Mouse (Mus musculus) layer of hippocampus, adult 18-20 months (tissue): Measurements from ENCODE around the gene a. TPM values are rescaled to one million over a fixed set of nuclear protein-coding genes. Genes with fewer than 3 reads are reported as not detected.
"Not testable (repeated sequence)": the region's sequence is repeated elsewhere in the genome, so short reads cannot be mapped to it uniquely, and the experiment has no call there.

Experiments used
- DNase-seq, 2 experiments: peaks; one replicate each; pipeline ENCODE4 v3.0.0; 2022; ENCODE audit warnings: low spot score in 2 of 2
- total RNA-seq, 2 experiments: library from RNA; stranded (reverse); gene quantifications; 2 replicates each; pipeline ENCODE4 v1.2.3; 2021

The a gene
- total RNA-seq, 2 experiments from 2014 or later: not detected

DNA sequence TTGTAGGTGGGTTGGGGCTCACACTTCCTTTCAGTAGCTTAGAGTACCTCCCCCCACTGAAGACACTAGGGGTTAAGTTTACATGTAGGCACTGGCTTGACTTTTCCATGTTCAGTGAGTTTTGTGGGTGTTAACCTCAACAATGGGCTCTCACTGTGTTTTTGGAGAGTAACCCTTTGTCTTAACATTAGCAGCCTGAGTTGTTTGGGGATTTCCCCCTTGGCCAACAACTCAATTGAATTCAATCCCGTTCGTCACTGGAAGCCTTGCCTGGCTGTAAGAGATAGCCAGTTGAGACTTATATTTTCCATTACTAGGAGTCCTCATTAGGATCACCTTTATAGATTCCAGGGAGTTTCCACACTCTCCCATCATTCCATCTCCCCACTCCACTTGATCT, 45.3 kb downstream of the a start:
- DNase-seq: no peak

DNA sequence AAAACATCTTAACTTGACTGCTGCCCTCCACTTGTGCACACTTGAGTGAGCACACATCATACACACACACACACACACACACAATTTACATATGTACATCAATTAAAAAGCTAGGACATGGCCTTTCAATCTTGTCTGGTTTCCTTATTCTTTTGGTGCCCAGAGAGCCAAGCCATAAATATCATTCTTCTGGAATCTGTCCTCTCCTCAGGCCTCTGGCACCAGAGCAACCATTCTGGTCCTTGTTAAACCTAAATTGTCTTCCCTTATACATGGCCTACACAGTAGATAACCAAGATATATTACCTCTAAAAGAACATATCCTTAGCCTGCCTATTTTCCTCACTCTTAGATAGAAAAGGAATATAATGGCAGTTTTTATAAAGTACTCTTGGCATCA, 56.9 kb downstream of the a start:
- no peak for DNase-seq

DNA sequence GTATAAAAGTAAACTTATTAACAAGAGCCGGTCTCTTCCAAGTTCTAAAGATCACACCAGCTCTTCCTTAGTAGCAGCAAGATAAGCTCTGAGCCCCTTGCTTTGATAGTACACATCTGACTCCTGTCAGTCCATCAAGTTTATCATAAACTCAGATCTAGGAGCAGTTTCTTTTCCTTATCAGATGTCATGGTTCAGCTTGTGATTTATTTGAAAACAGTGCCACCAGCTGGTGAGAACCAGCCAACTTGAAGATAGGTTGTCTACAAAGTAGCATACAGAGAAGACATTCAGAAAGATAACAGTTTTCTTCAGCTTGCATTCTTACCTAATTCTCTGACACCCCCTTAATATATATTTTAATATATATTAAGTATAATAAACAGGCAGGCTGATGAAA, 64.2 kb downstream of the a start:
- DNase-seq: peak; percentile 28 to 83

DNA sequence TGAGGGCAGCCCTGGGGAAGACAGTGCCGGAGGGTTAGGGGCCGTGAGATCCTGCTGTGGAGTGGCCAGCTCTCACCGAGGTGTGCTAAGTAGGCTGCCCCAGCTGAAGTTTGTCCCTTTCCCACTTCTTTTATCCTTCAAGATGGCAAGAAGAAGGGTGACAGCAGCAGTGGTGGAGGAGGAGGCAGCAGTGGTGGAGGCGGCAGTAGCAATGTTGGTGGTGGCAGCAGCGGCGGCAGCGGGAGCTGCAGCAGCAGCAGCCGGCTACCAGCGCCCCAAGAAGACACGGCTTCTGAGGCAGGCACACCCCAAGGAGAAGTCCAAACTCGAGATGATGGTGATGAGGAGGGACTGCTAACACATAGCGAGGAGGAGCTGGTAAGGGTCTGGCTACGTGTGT, 72.5 kb downstream of the a start:
- peak; percentile 6 to 35 for DNase-seq

DNA sequence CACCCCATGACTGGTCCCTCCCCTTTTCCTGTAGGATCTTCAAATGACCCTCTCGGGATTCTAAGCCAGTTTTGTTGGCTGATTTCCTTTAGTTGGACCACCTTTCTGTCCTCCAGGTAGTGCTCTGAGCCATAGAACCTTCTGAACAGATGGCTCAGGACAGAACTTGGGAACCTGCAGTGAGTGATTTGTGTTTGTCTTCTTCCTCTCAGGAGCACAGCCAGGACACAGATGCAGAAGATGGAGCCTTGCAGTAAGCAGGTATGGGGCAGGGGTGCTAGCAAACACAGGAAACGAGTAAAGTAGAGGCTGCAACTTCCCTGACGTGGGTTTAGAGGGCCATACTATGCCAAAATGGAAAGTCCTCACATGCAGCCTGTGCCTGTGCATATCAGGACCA, 74.5 kb downstream of the a start:
- DNase-seq: no peak

DNA sequence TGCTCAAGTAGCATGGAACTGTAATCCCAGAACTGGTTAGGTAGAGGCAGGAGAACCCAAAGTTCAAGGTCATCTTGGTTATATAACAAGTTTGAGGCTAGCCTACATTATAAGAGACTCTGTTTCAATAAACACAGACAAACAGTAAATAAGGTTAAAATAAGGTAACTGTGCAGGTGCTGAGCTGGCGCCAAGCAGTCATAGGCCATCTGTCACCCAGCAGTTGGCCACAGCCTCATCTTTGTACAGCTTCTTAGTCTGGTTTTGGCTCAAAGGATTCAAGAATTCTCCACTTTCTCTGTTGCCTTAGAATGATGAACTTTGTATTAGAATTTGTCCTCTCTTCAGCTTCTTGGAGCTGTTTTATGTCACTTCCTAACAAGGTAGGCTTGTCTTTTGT, 76.9 kb downstream of the a start:
- DNase-seq: no peak

DNA sequence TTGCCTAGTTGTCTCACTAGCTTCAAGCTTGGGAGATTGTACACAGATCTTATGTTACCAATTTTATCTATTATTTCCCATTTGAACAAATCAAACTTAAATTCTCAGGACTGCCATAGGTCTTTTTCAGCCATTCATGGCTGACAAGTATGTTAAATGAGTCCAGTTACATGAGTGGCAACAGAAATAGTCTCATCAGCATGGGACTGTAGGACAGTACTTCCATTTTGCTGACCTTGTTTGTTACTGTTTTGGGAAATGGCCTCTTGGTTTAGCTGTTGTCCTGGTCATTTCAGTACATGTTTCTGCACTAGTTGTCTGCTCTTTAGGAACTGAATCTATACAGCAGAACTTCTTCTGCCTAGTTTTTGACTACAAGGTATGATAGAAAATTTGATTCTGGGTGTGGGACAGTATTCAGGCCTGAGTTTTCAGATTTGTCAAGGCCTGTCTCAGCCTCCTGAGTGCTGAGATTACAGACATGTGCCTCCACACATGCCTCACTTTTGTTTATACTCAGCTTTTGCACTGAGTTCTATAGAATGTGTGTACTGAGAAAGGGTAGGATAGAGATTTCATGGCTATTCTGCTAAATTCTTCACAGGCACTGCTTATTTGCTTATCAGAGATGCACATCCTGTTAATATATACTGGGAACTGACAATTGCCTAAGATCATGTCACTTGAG, 78.9 kb downstream of the a start:
- DNase-seq: no peak

DNA sequence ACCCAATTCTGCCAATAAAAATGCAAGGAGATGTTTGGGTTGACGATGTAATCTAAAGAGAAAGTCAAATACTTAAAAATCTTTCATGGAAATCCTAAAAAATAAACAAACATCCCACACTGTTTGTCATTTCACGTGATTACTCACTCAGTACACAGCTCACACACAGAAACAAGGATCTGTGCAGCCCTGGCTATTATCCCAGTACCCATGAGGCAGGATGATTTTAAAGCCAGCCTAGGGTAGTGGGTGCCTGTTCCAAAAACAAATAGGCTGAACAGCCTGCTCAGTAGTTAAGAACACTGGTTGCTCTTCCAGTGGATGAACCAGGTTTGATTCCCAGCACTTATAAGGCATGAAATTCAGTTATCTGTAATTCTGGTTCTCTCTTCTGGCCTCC, 85.4 kb downstream of the a start:
- peak in 1 of 2 experiments; percentile 35 for DNase-seq

DNA sequence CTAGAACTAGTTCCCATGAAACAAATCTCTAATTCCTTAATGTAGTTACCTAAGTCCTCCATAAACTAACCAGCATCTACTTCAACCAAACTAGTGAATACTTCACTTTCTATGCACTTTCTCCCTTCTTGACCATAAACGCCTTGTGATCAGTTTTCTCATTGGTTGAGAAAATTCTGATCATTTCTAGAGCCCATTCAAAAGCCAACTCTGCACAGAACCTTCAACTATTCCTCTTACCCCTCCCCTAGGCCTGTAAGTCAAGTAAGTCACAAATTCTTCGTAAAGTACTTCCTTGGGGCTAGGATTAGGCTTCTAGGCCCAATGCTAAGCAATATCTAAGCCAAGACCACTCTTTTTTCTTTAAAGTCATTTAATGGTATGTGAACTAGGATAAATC, 100.4 kb downstream of the a start:
- no peak for DNase-seq

DNA sequence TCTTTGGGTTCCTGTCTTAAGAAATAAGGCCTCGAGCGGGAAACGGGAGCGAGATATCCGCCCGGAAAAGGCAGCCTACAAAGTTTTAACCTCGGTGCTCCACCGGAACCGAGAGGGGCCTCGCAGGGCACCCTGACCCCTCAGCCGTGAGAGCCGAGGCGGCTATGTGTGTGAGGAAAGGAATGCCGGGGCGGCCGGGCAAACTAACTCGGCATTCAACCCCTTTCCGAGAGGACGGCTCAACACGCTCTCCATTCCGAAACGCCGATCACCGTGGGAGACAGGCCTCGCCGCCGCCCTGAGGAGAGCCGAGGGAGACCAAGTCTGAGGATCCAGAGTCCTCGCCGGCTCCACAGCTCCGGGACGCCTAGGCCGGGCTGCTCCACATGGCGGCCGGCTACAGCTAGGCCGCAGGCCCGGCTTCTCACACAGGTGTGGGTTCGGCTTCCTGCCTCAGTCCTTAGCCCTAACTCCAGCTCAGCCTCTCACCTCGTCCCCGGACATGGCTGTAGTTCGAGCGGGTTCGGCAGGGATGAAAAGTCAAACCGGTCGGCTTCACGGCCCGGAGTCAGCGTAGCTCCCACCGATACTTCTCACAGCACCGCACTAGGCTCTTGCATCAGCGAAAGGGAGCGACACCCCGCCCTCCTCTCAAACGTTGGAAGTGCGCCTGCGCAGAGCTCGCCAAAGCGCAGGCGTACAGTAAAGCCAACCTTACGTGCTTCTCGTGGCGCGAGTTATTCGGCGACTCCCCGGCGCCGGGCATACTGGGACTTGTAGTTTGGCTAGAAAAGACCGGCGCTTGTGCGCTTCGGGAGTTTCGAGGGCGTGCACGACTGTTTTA, 101.2 kb downstream of the a start, which contains the start of gene Eif2s2:
Gene Eif2s2 (minus strand): TSS at position 735 of the 844 bp plus-strand sequence.
- peak; percentile 96 to 98 for DNase-seq

DNA sequence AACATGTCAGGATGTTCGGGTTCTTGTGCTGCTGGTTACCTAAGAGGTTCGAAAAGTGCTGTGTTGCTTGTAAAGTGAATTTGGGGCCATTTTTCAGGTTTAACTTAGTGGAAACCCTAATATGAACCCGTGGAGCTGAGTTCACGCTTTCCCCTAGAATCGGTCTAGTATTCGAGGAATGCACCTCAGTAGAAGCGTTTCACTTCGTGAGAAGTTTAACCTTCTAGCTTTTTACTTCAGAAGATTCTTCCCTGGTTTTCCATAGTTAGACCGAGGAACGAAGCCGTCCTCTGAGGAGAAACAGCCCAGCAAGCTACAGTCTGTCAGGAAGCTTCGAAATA, 101.8 kb downstream of the a start:
- no peak for DNase-seq

DNA sequence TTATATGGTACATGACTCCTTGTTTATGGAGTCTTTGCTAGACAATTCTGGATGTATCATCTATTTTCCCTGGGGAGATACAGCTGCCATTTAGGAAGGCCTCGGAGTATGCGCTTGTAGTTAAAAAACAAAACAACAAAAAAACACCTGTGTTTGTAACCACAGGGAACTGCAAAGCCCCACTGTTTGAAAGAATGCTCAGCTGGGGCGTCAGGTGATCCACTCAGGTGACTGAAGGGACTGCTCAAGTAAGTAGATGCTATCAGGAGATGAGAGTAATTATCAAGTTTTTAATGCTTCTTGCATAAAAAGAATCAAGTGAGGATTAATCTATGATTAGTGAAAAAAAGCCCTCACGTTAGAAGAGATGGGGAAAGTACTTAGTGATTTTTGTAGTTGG, 102.3 kb downstream of the a start:
- no peak for DNase-seq

DNA sequence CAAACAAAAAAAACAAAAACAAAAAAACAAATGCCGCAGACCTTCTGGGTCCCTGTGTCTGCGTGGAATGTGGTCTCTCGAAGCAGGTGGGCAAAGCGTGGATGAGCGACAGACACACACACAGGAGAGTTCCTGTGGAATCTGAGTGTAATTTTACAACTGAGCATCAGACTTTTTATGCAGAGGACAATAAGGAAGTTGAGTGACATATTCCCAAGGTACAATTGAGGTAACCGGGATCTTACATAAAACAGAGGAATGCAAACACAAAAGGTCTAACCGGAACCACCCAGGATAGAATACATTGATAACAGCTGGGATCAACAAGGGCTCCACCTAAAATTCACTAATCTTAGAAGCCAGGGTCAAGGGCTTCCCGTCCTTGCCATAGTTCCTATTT, 107.8 kb downstream of the a start:
- DNase-seq: not testable (repeated sequence)

DNA sequence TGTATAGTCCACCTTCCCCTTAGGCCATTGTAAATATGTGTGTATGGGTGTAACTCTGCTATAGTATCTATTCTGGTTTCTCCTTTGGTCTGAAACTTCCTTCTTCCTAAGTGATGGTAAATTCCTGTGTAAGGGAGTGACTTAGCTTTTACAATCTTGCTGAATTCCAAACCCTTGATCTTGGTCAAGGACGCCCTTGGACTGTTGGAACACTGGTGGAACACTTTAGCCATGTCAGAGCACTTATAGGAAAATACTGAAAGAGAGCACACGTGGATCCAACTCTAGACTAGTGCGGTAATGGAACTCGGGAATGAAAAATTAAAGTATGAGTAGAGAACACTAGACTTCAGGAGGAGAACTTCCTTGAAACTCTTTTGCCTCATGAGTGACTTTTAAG, 108.2 kb downstream of the a start:
- DNase-seq: not testable (repeated sequence)

DNA sequence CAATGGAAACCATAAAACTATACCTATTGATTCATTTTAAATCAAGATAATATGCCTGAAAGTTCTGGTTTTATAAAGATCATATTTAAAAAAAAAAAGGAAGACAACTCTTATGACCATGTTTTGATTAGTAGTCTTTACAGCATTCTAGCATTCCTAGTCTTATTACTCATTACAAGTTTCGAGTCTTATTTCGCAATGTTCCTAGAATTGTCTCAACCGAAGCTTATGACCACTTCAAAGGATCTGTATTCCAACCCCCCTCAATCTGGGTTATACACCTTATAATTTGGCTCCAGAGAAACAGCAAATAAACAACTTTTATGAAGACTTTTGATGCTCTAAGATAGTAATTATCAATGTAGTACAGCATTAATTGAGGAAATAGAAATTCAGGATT, 110.9 kb downstream of the a start:
- DNase-seq: no peak

DNA sequence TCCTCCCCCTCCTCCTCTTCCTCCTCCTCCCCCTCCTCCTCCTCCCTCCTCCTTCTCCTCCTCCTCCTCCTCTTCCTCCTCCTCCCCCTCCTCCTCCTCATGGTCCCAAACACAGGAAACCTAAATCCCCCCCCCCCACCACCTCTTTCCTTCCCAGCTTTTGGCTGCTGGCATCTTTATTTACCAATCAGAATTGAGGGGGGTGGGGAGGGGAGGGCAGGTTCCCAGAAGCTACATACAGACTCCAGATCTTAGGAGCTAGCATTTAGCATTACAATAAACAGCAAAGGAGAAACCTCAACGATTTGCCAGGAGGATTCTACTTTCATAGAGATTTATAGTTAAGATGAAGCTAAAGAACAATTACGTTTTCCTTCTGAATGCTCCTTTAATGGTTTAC, 114.6 kb downstream of the a start:
- DNase-seq: no peak

DNA sequence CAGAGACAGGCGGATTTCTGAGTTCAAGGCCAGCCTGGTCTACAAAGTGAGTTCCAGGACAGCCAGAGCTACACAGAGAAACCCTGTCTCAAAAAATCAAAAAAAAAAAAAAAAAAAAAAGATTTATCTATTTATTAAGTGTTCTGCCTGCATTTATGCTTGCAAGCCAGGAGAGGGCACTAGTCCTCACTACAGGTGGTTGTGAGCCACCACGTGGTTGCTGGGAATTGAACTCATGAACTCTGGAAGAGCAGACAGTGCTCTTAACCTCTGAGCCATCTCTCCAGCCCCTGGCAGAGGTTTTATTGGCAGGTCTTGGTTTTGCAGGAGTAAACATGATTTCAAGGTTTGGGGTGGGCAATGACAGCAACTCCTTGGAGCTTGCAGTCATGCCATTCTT, 117.0 kb downstream of the a start:
- not testable (repeated sequence) for DNase-seq

DNA sequence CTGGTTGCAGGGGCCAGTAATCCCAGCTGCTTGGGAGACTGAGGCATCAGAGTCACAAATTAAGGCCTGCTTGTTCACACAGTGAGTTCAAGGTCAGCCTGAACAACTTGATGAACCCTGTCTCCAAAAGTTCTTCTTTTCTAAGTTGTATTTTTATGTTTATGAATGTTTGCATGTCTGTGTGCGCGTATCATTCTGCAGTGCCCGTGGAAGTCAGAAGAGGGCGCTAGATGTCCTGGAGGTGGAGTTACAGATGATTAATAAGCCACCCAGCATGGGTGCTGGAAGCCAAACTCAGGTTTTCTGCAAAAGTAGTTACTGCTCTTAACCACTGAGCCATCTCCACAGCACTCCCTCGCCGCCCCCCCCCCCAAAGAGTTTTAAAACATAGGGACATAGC, 118.6 kb downstream of the a start:
- DNase-seq: no peak

DNA sequence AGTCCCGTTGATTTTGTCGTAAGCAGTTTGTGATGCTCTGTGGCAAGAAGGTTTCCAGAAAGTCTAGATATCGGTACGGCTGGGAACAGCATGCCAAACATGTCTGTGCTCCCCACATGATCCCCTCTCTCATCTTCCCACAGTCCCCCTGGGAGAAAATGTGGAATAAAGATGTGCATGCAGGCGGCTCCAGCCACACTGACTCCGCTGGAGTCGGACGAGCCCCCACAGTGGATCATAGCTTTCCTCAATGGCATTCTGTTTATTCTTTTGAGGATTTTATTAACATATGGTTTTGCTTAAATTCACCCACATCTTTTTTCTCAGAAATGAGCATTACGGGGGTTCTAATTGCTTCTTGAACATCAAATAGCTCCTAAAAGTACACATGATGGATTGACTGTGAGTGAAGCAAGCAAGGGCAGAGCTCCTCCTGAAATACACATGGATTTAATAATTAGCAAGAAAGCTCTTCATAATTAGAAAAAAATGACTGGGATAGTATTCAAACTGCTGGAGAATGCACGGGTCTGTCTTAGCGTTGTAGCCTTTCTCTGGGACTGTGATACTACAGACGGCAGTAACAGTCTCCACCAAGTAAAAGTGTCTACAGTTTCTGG, 124.8 kb downstream of the a start:
- DNase-seq: no peak

DNA sequence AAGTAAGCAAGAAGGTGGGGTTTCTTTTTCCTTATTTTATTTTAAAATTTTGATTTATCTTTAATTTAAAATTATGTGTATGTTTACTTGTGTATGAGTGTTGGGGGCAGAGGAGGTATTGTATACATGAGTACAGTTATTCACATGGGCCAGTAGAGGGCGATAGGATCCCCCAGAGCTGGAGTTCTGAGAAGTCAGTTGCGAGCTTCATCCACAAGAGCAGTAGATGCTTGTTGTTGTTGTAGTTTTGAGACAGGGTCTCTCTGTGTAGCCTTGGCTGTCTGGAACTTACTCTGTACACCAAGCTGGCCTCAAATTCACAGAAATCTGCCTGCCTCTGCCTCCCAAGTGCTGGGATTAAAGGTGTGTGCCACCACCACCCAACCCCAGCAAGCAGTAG, 125.3 kb downstream of the a start:
- DNase-seq: no peak

DNA sequence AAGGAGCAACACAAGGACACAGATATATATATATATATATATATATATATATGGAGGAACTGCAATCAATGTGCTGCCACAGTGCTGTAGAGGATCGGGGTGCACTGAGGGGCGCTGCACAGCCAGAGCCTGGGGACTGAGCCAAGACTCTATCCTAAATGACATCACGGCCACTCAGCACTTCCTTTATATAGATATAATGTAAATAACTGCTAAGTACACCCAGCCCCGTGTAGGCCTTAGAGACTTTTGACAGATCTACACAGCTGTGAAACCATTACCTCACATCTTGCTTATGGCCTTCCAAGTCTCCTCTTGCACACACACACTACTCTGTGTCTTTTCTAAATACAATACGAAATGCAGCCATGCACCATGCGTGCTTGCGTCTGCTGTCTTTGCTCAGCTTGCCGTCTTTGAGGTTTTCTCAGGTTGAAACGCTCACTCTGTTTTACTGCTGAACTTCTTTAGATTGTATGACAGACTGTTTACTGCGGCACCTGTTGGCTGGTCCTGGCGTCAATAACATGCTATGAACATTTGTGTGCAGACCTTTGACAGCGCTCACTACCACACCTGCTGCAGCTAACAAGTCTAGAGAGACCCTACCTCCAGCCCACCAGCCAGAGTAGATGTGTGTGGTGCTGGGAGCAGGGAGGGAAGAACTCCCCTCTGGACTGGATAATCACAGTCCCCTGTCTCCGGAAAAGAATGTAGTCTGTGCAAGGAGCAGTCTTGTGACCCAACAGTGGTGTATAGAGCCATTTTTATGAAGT, 126.9 kb downstream of the a start:
- DNase-seq: no peak

DNA sequence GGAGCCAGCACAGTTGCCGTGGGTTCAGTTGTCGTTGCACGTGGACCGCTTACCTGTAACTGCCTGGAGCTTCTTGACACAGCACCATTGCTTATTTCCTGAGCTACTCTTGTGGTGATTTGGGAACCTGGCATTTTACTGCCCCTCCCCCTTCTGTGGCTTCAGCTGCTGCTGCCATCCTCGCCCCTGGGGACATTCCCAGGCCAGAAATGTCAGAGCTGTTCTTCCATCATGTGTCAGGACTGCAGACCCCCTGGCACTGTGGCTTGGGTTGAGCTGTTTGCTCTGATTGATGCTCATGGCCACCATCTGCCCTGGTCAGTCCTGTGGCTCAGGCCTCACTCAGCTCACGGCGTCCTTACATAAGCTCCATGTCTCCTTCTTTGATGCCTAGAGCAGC, 129.7 kb downstream of the a start:
- no peak for DNase-seq
